Mouse (Mus musculus) ES-E14 (cell line): ENCODE data around the gene Rbfox1.

ENCODE experiments used
- CHD2 ChIP-seq: IDR thresholded peaks from 2 replicates; pipeline ENCODE4 v1.6.1; 2014; ENCODE audit warnings: mild to moderate bottlenecking, low read depth, low read length, inconsistent platforms
- HCFC1 ChIP-seq: IDR thresholded peaks from 2 replicates; pipeline ENCODE4 v1.6.1; 2012; ENCODE audit warnings: low read length, inconsistent platforms, borderline replicate concordance; ENCODE audit not compliant: insufficient read depth
- MAFK ChIP-seq: IDR thresholded peaks from 2 replicates; pipeline ENCODE4 v1.6.1; 2014; ENCODE audit warnings: mild to moderate bottlenecking, low read depth, low read length, inconsistent platforms; ENCODE audit not compliant: insufficient read depth
- ZC3H11A ChIP-seq: IDR thresholded peaks from 2 replicates; pipeline ENCODE4 v1.6.1; 2012; ENCODE audit warnings: low read depth, mild to moderate bottlenecking, inconsistent platforms, low read length, borderline replicate concordance
- ZNF384 ChIP-seq: IDR thresholded peaks from 2 replicates; pipeline ENCODE4 v1.6.1; 2012; ENCODE audit warnings: low read depth, low read length, inconsistent platforms

DNA sequence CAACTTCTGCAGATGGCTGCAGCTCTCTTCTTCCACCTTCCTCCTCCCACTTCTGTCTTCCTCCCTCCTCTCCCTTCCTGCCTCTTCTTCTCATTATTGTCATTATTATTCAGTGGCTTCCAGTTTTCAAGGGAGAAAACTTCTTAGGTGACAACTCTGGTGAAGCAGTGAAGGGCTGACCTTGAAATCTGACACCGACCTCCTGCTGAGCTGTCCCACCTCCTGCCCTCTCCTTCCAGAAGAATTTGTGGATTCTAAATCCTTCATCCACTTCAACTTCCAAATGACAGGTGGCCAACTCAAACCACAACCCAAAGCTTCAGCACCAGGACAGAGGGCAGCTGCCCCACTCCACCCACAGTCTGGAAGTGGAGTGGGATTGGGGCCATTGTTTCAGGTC lies 134.2 kb downstream of the Rbfox1 start:
- TF ChIP-seq ZC3H11A (no peak), MAFK (no peak), HCFC1 (no peak), ZNF384 (no peak), CHD2 (no peak)
